Mouse (Mus musculus) duodenum, adult 2 months (tissue): Measurements from ENCODE around the gene Stt3b. TPM values are rescaled to one million over a fixed set of nuclear protein-coding genes. Genes with fewer than 3 reads are reported as not detected.

Experiments used
- polyA plus RNA-seq: library from polyadenylated mRNA; depleted of rRNA; stranded (reverse); fragments of >200 nt; gene quantifications from 2 replicates; pipeline ENCODE4 v1.2.3, GENCODE M21; 2012; ENCODE audit warnings: low replicate concordance; rRNA removed

Stt3b gene
- polyA plus RNA-seq, result 53.9 and 58.0 TPM in 2 replicates

DNA sequence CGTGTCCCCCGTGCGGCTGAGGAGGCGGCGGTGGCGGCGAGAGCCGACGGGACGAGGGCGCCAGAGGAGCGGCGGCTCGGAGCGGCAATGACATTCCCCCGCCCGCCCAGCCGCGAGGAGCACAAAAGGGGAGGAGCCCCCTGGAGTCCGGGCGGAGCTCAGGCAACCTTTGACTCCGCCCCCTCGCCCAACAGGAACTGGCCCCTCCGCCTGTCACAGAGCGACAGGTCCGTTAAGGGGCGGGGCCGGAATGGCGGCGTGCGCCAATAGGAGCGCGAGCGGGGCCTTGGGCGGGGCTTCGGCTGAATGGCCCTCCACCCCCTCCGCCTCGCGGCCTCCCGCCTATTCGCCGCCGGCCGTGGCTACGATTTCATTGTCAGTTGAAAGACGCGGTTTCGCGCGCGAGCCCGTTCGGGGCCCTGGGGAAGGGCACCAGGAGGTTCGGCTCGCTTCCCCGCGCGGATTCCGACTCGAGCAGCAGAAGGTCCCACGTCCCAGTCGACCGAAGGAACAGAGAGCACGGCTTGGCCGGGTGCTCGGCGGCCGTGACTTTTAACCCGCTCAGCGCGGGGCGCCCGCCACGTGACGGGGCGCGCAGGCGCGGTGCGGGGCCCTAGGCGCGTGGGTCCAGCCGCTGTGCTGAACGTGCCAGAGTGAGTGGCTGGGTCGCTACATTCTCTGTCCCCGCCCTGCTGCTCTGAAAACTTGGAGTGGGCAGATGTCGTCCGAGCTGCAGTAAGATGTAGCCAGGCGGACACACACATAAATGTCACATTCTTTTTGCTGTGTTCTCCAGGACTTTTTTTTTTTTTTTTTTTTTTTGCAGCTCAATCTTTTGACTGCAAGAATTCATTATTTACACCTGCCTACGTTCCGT, at the start of gene Stt3b:
Gene Stt3b, minus strand, starts transcription at position 76 of the 877 bp plus-strand sequence.

